ENCODE assay signal across 8 mouse cellular contexts in the genomic region with DNA sequence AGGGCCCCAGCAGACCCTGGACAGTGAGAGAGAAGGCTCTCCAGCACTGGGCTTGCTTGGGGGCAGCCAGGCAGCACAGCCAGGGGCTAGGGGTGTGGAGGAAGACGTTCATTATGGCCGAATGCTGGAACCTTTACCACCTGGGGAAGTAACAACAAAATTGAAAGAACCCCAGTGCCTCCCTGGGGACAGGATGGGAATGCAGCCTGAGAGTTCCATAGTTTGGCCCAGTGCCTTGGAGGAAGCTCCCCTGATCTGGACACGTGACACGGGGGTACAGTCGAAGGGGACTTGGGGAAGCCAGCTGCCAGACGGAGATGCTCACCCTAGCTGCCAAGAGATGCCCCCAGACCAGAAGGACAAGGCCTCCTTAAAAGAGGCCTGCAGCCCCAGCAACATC. TPM values are rescaled to one million over a fixed set of nuclear protein-coding genes. Genes with fewer than 3 reads are reported as not detected.
DNase-seq lines count a peak whose midpoint lies in the region; ATAC-seq and TF ChIP-seq lines count a peak whose summit lies in the region.

No protein-coding gene starts in this region.

- TF ChIP-seq POLR2A in liver, adult 2 months (IDR thresholded peaks at IDR 0.05; ENCODE audit: extremely low read depth, insufficient read depth, low read length) = no peak

- no peaks in the 10 kb centered on the region for H3K9me3 ChIP-seq in heart, embryonic 10.5 days
- no peaks in the 10 kb centered on the region for H3K9me3 ChIP-seq in intestine, embryonic 15.5 days

- TF ChIP-seq CTCF in liver, adult 2 months (IDR thresholded peaks at IDR 0.05; ENCODE audit: low read depth, low read length) = no peak

- 39% methylated on average over 6 of the region's 6 CpGs for WGBS in liver, adult 2 months
- WGBS in heart, embryonic 10.5 days = 26% methylated on average over 6 of the region's 6 CpGs
- 48% methylated on average over 6 of the region's 6 CpGs for WGBS in intestine, embryonic 15.5 days

- peaks cover 1% of the 10 kb centered on the region; the same call in 1 of the 2 replicates for H3K4me1 ChIP-seq in liver, adult 2 months (ENCODE audit: control insufficient read depth, insufficient read depth, low read length)
- peaks cover 54% of the 10 kb centered on the region for H3K4me1 ChIP-seq in heart, embryonic 10.5 days
- peaks cover 52% of the 10 kb centered on the region for H3K4me1 ChIP-seq in intestine, embryonic 15.5 days (replicated peaks)

- no peak for ATAC-seq in intestine, embryonic 15.5 days

- no peak for DNase-seq in liver, adult 2 months (ENCODE audit: extremely low read depth, low read depth, low spot score)
- no peak for DNase-seq in liver
- DNase-seq in heart, embryonic 10.5 days (ENCODE audit: low spot score) = no peak
- peak; percentile 52 for DNase-seq in naive thymus-derived CD4-positive, alpha-beta T cell, adult 2 months (ENCODE audit: low read depth)
- DNase-seq in adrenal gland, postnatal 4 days (ENCODE audit: low spot score in 2 of 2) = no peak
- no peak for DNase-seq in right cerebral cortex, adult 2 months (ENCODE audit: low spot score in 2 of 2)
- DNase-seq in left cerebral cortex, adult 18-20 months (ENCODE audit: low spot score in 2 of 2) = no peak

- H3K79me2 ChIP-seq in liver, adult 2 months (ENCODE audit: control insufficient read depth, insufficient read depth, low read length) = peaks cover 8% of the 10 kb centered on the region; the same call in 1 of the 2 replicates

- H3K36me3 ChIP-seq in liver, adult 2 months (ENCODE audit: control insufficient read depth, insufficient read depth, low read length) = no peaks in the 10 kb centered on the region
- H3K36me3 ChIP-seq in heart, embryonic 10.5 days = peaks cover 10% of the 10 kb centered on the region; the same call in 1 of the 2 replicates
- peaks cover 8% of the 10 kb centered on the region; the same call in 1 of the 2 replicates for H3K36me3 ChIP-seq in intestine, embryonic 15.5 days

- H3K27me3 ChIP-seq in liver, adult 2 months (ENCODE audit: control insufficient read depth, insufficient read depth, low read length) = peaks cover 8% of the 10 kb centered on the region
- peaks cover 63% of the 10 kb centered on the region for H3K27me3 ChIP-seq in heart, embryonic 10.5 days (ENCODE audit: insufficient read depth, poor library complexity, severe bottlenecking)
- H3K27me3 ChIP-seq in intestine, embryonic 15.5 days (replicated peaks) = no peaks in the 10 kb centered on the region

- peak overlapping the region; percentile 93 for H3K4me2 ChIP-seq in intestine, embryonic 15.5 days (replicated peaks)

- H3K9ac ChIP-seq in liver, adult 2 months (ENCODE audit: low read depth, low read length) = peak overlapping the region; percentile 52; the same call in 1 of the 2 replicates
- H3K9ac ChIP-seq in intestine, embryonic 15.5 days = peak overlapping the region; percentile 28; the same call in 1 of the 2 replicates

- H3K4me3 ChIP-seq in liver, adult 2 months (ENCODE audit: insufficient read depth, low read depth, low read length) = peak overlapping the region; percentile 80
- peak overlapping the region; percentile 78 for H3K4me3 ChIP-seq in heart, embryonic 10.5 days
- peak overlapping the region; percentile 75 for H3K4me3 ChIP-seq in intestine, embryonic 15.5 days (replicated peaks)

- no peak overlapping the region for H3K27ac ChIP-seq in liver, adult 2 months (replicated peaks; ENCODE audit: insufficient read depth, low read depth, low read length)
- H3K27ac ChIP-seq in heart, embryonic 10.5 days = no peak overlapping the region; the same call in 1 of the 2 replicates
- no peak overlapping the region for H3K27ac ChIP-seq in intestine, embryonic 15.5 days

RNA-seq across cellular contexts. Expression of gene Itpkb, which starts 3.3 kb away (rescaled TPM):
- total RNA-seq in liver, adult 2 months (2014; rRNA removed) = 3.7 and 6.0 TPM in 2 replicates
- 2.2 and 2.7 TPM in 2 replicates for polyA plus RNA-seq in liver, adult 2 months (2012; rRNA removed)
- polyA plus RNA-seq in heart, embryonic 10.5 days (2016; fragmentation: Nextera tagmentation; extraction: Ambion mirVana) = 4.0 and 4.6 TPM in 2 replicates
- polyA plus RNA-seq in intestine, embryonic 15.5 days (2015; fragmentation: Nextera tagmentation; extraction: Ambion mirVana) = 6.9 and 8.2 TPM in 2 replicates
- total RNA-seq in adrenal gland, postnatal 4 days (2021) = 10 to 100 TPM; 73.5 to 77.8 TPM
- total RNA-seq in left cerebral cortex, adult 18-20 months (2021) = 10 to 100 TPM; 18.3 to 20.2 TPM
